Mouse (Mus musculus) right cerebral cortex, postnatal 14 days (tissue): Measurements from ENCODE around the gene Gpbar1.

Experiments used
- DNase-seq: peaks from one replicate; pipeline ENCODE4 v3.0.0; 2022

Gpbar1 gene

GRCm38 (mm10) chr1:74278988-74279387 lies 638 bp downstream of the Gpbar1 start:
- DNase-seq = no peak

- no peak for DNase-seq
Observed at GRCm38 (mm10) chr1:74280591-74281325, 2.4 kb downstream of the Gpbar1 start.

- DNase-seq = no peak
Observed at GRCm38 (mm10) chr1:74281372-74281771, 3.0 kb downstream of the Gpbar1 start.

- DNase-seq = no peak
Observed at GRCm38 (mm10) chr1:74281886-74282285, 3.5 kb downstream of the Gpbar1 start.

GRCm38 (mm10) chr1:74282896-74283625 lies 4.7 kb downstream of the Gpbar1 start:
- DNase-seq = no peak

GRCm38 (mm10) chr1:74283686-74284463 lies 5.5 kb downstream of the Gpbar1 start:
- DNase-seq = peak; percentile 56

GRCm38 (mm10) chr1:74284543-74285160 lies 6.3 kb downstream of the Gpbar1 start, which contains the start of the genes Aamp and Pnkd:
Gene Aamp, minus strand, starts transcription at chr1:74284738.
Gene Pnkd, plus strand, starts transcription at chr1:74284930.
- DNase-seq = peak; percentile 99

- no peak for DNase-seq
Observed at GRCm38 (mm10) chr1:74285212-74286010, 7.1 kb downstream of the Gpbar1 start.

- DNase-seq = peak; percentile 39
Observed at GRCm38 (mm10) chr1:74286869-74287607, 8.7 kb downstream of the Gpbar1 start.

GRCm38 (mm10) chr1:74288327-74288726 lies 10.0 kb downstream of the Gpbar1 start:
- DNase-seq = no peak

- no peak for DNase-seq
Observed at GRCm38 (mm10) chr1:74289248-74289647, 10.9 kb downstream of the Gpbar1 start.

- DNase-seq = no peak
Observed at GRCm38 (mm10) chr1:74289740-74290139, 11.4 kb downstream of the Gpbar1 start.

- no peak for DNase-seq
Observed at GRCm38 (mm10) chr1:74290141-74290540, 11.8 kb downstream of the Gpbar1 start.

GRCm38 (mm10) chr1:74292331-74293020 lies 14.1 kb downstream of the Gpbar1 start:
- DNase-seq = no peak

- no peak for DNase-seq
Observed at GRCm38 (mm10) chr1:74293306-74293960, 15.1 kb downstream of the Gpbar1 start.

GRCm38 (mm10) chr1:74294090-74294643 lies 15.8 kb downstream of the Gpbar1 start:
- DNase-seq = no peak

- DNase-seq = no peak
Observed at GRCm38 (mm10) chr1:74294733-74295455, 16.5 kb downstream of the Gpbar1 start.

- DNase-seq = peak; percentile 66
Observed at GRCm38 (mm10) chr1:74295456-74296171, 17.3 kb downstream of the Gpbar1 start.
